Mouse (Mus musculus): ENCODE results near the gene Il10rb.
A peak's percentile ranks its signal among the peaks of the same experiment; 100 is the strongest.

Il10rb gene

DNA sequence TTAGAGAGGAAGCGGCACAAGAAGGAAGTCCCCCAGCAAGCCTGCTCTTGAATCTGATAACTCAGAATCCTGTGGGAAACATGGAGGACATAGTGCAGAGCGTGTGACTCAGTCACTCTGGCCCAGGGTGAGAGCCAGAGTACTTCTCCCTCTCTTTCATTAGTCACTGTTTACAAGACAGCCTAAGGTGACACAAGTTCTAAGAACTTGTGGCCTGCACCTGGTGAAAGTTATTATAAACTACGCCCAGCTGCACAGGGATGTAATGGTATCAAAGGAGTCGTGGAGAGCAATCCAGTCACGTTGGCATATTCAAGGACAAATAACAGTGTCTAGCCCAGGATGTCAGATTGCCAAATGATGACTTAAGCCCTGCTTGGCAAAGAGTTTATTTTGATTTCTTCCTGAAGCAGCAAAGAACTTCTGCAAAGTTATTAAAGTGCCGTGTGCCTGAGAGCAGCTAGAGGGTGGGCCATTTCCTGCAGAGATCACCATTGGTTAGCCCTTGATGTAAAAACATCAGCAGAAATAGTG lies 46.5 kb downstream of the Il10rb start:
- DNase-seq = no peak

DNA sequence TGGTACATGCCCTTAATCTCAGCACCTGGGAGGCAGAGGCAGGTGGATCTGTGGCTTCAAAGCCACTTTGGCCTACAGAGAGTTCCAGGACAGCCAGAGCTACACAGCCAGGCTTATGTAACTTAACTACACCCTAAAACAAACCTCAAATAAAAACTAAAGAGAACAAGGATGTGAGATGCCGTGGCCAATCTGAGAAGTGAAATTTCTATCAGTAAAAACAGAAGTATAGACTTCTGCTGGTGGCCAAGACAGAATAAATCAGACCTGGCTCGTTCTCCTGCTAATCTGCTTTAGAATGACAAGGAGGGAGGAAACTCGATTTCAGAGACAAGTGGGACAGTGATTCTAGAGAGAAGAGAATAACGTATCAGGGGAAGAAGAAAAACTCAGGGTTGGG lies 49.9 kb downstream of the Il10rb start:
- no peak for DNase-seq

DNA sequence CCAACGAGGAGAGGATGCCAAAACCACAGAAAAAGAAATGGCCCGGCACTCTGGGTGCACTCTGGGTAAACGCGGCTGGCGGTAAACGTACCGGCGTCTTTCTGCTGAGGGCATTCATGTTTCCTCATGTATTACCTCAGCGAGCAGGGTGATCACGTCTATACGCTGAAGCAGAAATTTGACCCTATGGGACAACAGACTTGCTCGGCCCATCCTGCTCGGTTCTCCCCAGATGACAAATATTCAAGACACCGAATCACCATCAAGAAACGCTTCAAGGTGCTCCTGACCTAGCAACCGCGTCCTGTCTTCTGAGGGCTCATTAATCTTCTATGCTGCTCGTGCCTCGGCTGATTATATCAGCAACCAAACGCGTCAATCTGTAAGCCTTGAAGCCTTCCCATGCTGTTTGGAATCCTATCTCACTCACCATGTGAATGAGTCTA lies 52.4 kb downstream of the Il10rb start:
- DNase-seq = no peak

DNA sequence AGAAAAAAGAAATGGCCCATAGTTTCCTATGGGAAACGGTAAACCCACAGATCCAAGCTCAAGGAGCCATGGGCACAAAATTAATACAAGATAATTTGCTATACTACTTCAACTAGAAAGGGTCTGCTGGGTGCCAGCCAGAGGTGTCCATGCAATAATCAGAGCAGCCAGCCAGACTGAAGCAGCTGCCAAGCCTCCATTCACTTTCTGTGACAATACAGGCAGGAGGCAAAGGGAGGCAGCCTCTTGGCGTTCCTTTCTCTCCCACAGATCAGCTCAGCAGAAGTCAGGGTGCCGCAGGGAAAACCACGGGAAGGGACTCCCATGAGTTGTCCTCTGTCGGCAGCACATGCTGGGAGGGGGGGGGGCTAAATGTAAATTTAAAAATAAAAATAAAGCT lies 53.0 kb downstream of the Il10rb start:
- DNase-seq = no peak

DNA sequence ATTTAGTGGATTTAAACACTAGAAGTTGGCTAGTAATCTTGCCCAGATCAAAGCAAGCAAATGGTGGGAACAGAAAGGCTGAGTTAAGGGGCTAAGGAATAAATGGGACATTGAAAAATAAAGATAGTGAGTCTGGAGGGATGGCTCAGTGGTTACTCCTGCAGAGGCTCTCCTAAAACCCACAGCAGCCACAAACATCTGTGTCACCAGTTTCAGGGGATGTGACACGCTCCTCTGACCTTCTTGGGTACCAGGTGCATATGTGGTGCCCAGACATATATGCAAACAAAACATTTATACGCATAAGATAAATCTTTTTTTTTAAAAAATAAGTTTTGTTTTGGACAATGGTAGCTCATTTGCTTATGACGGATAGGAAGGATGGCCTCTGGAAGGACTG lies 53.4 kb downstream of the Il10rb start:
- no peak for DNase-seq

DNA sequence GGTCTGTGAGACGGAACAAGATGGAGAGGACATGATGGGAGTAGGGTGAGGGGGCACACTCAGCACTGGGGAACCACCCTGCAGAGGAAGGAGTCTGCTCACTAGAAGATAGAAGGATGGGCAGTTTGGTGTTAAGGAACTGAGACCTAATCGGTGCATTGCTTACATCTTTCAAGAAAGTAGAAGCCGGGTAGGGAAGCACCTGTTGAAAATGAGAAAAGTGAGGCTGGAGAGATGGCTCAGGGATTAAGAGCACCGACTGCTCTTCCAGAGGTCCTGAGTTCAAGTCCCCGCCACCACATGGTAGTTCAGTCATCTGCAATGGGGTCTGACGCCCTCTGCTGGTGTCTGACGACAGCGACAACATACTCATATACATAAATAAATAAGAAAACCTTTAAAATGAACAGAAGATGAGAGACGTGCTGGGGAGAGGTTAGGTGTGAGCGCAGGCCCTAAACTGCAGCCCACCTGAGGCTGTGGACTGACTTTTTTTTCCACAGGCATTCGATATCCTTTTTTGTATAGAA lies 53.9 kb downstream of the Il10rb start:
- no peak for DNase-seq

DNA sequence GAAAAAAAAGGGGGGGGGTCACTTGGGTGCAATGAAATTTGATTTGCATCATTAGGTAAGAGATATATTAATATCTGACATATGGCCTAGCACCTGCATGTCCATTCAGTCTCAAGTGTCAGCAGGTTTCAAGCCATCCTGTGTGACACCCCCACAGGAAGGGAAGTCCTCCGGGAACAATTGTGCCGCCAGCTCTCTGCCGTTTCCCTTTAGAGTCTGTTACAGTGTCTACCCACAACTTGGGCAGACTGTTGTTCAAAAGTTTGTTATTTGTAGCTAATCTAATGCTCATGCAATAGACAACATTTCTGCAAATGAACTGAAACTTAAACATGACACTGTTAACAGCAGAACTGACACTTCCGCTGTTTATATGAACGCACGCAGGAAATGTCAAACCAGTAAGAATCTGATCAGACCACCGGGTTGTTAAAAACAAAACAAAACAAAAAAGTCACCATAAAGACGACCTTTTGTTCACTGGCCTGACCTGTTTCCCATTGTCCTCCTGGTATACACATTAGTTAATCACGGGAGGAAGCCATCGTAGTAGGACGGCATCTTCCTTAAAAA lies 55.2 kb downstream of the Il10rb start:
- DNase-seq = no peak

DNA sequence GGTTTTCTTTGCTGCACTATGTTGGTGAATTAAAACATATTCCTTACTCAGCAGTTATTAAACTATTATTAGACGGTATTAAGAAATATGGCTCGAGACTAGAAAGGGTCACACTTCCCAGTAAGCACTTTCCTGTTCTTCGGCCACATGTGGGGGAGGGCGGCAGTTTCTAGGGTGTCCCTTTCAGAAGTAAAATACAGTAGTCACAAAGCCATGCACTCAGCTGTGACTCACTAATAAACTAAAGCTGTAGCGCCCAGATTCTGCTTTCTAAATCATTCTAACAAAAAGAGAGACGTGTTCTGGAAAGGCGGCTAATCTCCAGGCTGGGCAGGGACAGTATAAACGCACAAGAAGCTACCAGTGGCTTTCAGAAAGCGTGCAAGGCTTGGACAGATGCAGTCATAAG lies 55.8 kb downstream of the Il10rb start:
- no peak for DNase-seq

DNA sequence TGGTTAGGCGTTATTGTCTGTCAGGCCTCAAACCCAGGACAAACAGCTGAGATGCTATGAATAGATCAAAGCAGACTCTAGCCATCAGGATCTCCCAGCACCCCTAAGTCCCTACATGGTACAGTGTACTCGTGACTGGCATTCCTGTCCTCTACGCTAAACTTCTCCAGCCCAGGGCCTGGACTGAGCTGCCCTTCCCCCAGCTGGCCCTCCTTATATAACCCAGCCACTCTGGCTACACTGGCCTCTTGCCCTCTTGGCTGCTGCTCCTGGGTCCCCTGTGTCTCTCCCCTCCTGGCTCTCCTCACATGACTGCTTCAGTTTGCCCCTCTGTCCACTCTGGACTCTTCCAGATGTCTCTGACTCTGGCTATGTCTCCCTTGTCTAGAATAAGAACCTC lies 56.7 kb downstream of the Il10rb start:
- no peak for DNase-seq

DNA sequence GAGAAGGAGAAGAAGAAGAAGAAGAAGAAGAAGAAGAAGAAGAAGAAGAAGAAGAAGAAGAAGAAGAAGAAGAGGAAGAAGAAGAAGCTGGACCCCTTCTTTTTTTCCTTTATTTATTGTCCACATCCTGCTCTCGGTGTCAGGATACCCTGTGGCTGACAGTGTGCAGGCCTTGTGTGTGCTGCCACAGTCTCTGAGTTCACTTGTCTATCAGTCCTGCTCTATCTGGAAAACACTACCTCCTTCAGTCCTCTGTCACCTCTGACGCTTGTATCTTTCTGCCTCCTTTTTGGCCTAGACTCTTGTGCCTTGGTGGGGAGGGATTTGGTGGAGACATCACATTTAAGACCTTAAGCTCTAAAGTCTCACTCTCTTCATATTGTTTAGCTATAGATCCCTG lies 57.4 kb downstream of the Il10rb start:
- DNase-seq = no peak

DNA sequence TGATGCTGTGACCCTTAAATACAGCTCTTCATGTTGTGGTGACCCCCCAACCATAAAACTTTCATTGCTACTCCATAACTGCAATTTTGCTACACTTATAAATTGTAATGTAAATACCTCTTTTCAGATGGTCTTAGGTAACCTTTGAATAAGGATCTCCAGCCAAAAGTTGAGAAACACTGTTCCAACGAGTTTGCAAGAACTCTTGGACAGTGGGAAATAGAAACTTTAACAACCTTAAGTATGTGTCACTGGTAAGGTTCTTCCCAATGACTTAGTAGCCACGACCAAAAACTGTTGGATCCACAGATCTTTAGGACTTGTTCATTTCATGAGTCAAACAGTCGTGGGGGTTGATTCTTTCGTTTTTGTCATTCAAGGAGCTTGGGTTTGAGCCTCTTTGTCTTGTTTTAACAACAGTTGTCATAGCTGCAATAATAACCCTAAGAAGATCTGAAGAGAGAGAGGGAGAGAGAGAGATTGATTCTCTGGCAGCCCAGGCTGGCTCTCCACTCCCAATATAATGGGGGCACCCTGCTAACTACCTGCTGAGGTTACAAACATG lies 58.0 kb downstream of the Il10rb start:
- no peak for DNase-seq

DNA sequence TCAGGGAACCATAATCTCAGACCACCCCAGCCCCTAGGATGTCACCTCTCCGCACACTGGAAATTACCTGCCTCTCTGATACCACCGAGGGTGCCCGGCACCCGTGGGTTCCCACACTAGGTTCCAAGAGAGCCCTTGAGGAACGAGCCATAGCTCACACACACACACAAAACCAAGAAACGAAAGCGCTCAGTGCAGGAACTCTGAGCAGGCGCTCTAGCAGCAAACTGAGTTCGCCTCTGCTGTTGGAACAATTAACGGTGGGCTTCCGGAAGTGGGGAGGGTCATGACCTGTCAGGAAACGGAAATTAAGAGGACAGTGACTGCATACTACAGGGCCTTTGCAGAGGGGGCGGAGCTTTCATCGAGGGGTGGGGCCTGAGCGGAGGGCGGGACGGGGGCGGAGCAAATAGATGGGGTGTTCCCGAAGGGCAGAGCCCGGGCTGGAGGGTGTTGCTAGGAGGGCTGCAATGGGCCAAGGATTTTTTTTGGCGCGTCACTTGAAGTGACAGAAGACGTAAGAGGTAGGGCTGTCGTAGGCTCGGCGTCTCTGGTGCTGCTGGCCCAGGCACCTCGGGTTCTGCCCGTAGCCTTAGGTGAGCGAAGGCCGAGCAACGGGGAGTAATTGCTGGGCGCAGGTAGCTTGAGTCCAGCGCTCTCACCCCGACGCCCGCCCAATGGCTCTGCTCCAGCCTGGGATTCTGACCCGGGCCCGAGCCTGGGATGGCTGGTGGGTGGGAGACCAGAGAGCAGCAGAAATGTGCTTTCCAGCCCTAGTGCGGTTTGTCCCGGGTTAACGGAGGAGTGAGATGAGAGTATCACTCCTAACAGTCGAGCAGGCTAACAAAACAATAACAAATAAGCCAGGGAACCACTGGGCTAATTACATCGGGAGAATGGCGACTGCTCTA lies 58.9 kb downstream of the Il10rb start:
- peak; percentile 86 for DNase-seq

DNA sequence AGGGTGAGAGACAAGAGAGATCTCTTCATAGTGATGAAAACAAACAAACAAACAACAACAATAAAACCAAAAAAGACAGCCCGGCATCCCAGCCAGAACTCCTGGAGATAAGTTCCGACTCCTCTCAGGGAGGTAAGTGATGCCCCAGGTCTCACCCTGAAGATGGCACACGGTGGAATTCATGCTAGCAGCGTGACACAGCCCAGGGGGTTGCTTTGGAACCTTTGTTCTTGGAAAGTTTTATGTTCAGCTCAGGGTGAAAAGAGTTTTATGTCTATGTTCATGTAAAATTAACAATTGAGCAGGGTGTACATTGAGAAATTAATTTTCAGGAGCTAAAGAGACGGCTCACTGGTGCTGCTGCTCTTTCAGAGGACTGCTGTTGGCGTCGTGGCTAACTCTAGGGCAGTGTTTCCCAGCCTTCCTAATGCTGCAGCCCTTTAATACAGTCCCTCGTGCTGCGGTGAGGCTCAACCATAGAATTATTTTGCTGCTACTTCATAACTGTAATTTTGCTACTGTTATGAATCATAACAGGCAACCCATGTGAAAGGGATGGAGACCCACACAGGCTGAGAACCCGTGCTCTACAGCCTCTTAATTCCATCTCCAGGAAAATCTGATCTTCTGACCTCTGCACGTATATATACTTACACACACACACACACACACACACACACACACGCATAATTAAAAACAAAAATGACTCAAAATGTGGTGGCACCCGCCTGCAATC lies 59.7 kb downstream of the Il10rb start:
- DNase-seq = no peak

DNA sequence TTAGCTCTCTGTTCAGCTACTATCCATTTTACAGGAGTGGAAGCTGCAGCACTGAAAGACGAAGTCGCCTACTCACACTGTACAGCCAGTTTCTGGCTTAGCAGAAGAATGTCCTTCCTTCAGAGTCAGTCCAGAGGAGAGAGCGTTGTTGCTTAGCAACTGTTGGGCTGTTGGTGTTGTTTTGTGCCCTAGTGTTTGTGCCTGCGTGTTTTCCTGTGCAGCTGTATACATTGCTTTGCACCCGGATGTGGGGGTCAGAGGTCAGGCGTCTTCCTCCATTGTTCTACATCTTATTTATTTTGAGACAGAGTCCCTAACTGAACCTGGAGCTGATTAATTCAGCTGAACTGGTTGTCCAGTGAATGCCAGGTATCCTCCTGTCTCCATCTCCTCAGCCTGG lies 60.6 kb downstream of the Il10rb start:
- no peak for DNase-seq

DNA sequence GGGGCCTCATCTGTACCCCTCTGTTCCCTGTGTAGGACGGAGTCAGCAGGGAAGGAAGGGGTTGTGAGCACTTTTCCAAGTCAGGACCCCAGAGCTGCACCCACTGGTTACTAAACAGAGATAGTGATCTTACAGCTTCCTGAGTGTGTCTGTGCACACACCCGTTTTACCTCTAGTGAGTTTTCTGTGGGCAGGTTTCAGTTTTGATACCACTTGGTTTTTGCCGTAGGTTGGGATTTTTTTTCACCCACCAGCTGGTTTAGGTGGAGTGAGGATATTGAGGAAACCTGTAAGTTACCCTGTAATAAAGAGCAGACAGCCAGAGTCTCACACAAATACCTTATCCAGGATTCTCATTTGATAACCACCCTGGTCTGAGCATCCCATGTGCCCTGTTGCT lies 64.5 kb downstream of the Il10rb start:
- no peak for DNase-seq

DNA sequence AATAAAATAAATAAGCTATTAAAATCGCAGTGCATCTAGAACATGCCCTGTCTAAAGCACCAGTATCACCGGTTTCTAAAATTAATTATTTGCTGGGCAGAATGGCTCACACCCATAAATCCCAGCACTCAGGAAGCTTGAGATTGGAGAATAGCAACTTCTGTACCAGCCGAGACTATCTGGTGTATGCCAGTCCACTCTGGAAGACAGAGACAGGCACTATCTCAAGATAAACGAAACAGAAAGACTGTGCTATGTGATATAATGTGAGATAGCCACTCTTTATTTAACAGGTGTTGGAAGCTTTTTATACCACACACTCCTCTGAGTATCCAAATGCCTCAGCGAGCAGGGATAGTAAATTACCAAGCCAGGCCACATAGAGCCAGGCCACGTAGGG lies 65.5 kb downstream of the Il10rb start:
- DNase-seq = no peak
